Mouse (Mus musculus) olfactory bulb, adult 2 months (tissue): ENCODE data around the gene Dynlt1a. TPM values are rescaled to one million over a fixed set of nuclear protein-coding genes. Genes with fewer than 3 reads are reported as not detected.
"Not testable (repeated sequence)": the region's sequence is repeated elsewhere in the genome, so short reads cannot be mapped to it uniquely, and the experiment has no call there.

ENCODE experiments used
- H3K27ac ChIP-seq: fragments of 200-500 bp; 2 replicates; pipeline ENCODE4 v1.5.1; 2012; ENCODE audit warnings: low read depth, low read length; ENCODE audit not compliant: insufficient read depth
- H3K4me1 ChIP-seq: fragments of 200-500 bp; 2 replicates; pipeline ENCODE4 v1.6.1; 2012; ENCODE audit warnings: low read length; ENCODE audit not compliant: control insufficient read depth, insufficient read depth
- H3K4me3 ChIP-seq: fragments of 200-500 bp; 2 replicates; pipeline ENCODE4 v1.5.1; 2012; ENCODE audit warnings: mild to moderate bottlenecking, low read depth, low read length, moderate library complexity; ENCODE audit not compliant: insufficient read depth
- WGBS: fragments of 180-500 bp; shearing (Covaris S2); methylation state at CpG from one replicate; pipeline ENCODE4 v1.1.7; 2018; 5-methylcytosine and 5-hydroxymethylcytosine counted together
- polyA plus RNA-seq: library from polyadenylated mRNA; stranded (reverse); fragments of >200 nt; gene quantifications from 2 replicates; pipeline ENCODE4 v1.2.4, GENCODE M21; 2012; ENCODE audit warnings: low replicate concordance; ENCODE audit not compliant: missing spikeins, insufficient read depth, insufficient read length

Dynlt1a gene
- polyA plus RNA-seq, 1 experiment: not detected

GRCm38 (mm10) chr17:6306503-6306902 is 10.8 kb downstream of the Dynlt1a start:
- H3K4me3 ChIP-seq, H3K4me1 ChIP-seq, H3K27ac ChIP-seq: not testable (repeated sequence)
- 96% methylated on average over 11 of the region's 13 CpGs for WGBS

- not testable (repeated sequence) for H3K27ac ChIP-seq, H3K4me1 ChIP-seq, H3K4me3 ChIP-seq
- WGBS: 82% methylated on average over 12 of the region's 12 CpGs
These were observed 11.5 kb downstream of the Dynlt1a start for GRCm38 (mm10) chr17:6305656-6306270.

DNA sequence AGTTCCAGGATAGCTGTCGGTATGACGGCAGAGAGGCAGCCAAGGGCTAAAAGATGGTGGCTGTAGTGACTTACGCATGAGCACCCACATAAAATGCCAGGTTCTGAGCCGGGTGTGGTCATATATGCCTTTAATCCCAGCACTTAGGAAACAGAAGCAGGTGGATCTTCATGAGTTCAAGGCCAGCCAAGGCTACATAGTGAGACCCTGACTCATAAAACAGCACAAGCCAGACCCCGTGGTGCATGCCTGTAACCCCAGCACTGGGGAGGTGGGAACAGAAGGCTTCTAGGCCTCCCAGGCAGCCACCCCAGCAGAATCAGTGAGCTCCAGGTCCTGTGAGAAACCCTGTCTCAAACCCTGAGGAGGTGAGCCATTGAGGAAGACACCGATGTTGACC is 12.4 kb downstream of the Dynlt1a start:
- not testable (repeated sequence) for H3K27ac ChIP-seq, H3K4me1 ChIP-seq, H3K4me3 ChIP-seq
- WGBS: 93% methylated on average over 5 of the region's 6 CpGs

GRCm38 (mm10) chr17:6300190-6300863 is 17.0 kb downstream of the Dynlt1a start:
- WGBS: 65% methylated on average over 6 of the region's 12 CpGs
- H3K27ac ChIP-seq, H3K4me1 ChIP-seq, H3K4me3 ChIP-seq: not testable (repeated sequence)

DNA sequence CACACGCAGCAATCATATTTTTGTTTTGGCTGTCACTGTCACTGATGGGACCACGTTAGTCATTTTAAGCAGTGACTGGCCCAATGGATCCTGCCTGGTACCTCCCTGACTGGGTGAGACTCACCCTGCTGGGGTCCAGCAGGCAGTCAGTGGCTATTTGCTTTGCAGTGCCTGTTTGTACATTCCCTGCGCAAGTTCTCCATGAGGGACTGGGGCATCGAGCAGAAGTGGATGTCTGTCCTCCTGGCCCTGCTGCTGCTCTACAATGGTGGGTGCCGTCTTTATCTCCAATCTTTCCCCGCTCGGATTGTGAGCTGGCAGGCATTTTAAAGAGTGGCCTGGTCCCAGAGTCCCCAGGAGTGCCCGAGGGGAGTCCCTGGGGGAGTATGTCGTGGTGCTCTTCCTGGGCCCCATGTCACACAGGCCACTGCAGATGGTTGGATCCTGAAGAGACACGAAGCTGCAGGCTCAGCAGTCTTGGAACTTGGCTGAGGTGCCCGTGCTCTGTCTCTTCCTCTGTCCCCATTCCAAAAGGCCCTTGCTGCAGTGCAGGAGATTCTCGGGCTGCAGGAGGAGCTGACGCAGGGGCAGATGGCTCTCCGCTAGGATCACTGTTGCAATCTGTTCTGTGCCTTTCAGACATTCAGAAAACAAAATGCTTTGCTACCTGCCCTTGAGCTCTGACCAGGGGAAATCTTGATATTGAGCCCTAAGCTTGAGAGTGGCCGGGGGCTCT is 20.1 kb downstream of the Dynlt1a start:
- 92% methylated on average over 9 of the region's 15 CpGs for WGBS
- H3K4me3 ChIP-seq, H3K27ac ChIP-seq, H3K4me1 ChIP-seq: not testable (repeated sequence)

GRCm38 (mm10) chr17:6293882-6294281 is 23.4 kb downstream of the Dynlt1a start:
- H3K4me1 ChIP-seq, H3K4me3 ChIP-seq, H3K27ac ChIP-seq: not testable (repeated sequence)
- WGBS: 60% methylated on average over 1 of the region's 5 CpGs

GRCm38 (mm10) chr17:6289045-6289444 is 28.3 kb downstream of the Dynlt1a start:
- not testable (repeated sequence) for H3K4me3 ChIP-seq, H3K27ac ChIP-seq, H3K4me1 ChIP-seq
- 97% methylated on average over 12 of the region's 12 CpGs for WGBS

DNA sequence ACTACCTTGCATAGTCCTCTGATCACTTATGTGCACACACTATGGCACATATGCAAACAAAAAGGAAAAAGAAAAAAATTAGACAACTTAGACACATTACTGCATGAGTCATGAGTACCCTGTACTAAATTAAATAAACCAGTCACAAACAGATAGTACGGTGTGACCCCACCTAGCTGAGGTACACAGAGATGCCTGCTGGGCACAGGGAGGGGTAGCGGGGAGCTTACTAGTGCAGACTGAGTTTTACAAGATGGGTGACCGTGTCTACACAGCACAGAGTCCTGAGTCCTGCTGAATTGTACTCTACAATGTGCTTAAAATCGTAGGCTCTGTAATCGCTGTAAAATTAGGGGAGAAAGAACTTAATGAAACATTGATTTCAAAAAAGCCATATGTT is 31.1 kb downstream of the Dynlt1a start:
- not testable (repeated sequence) for H3K4me1 ChIP-seq, H3K4me3 ChIP-seq, H3K27ac ChIP-seq
- 91% methylated on average over 5 of the region's 5 CpGs for WGBS

- not testable (repeated sequence) for H3K27ac ChIP-seq, H3K4me1 ChIP-seq, H3K4me3 ChIP-seq
- WGBS: 96% methylated on average over 8 of the region's 10 CpGs
These were observed 34.2 kb downstream of the Dynlt1a start for GRCm38 (mm10) chr17:6283137-6283536.

GRCm38 (mm10) chr17:6280513-6280912 is 36.8 kb downstream of the Dynlt1a start:
- not testable (repeated sequence) for H3K4me3 ChIP-seq, H3K4me1 ChIP-seq, H3K27ac ChIP-seq
- 89% methylated on average over 19 of the region's 19 CpGs for WGBS

- H3K4me3 ChIP-seq, H3K4me1 ChIP-seq: not testable (repeated sequence)
- 89% methylated on average over 10 of the region's 10 CpGs for WGBS
These were observed 37.5 kb downstream of the Dynlt1a start for GRCm38 (mm10) chr17:6279772-6280171.

GRCm38 (mm10) chr17:6279205-6279604 is 38.1 kb downstream of the Dynlt1a start:
- H3K27ac ChIP-seq, H3K4me1 ChIP-seq, H3K4me3 ChIP-seq: not testable (repeated sequence)
- WGBS: 67% methylated on average over 8 of the region's 8 CpGs

More at GRCm38 (mm10) chr17:6279772-6280171, 37.5 kb downstream of the Dynlt1a start:
- not testable (repeated sequence) for H3K27ac ChIP-seq

GRCm38 (mm10) chr17:6274693-6275092 is 42.6 kb downstream of the Dynlt1a start:
- not testable (repeated sequence) for H3K4me1 ChIP-seq, H3K4me3 ChIP-seq, H3K27ac ChIP-seq
- WGBS: 98% methylated on average over 6 of the region's 6 CpGs

DNA sequence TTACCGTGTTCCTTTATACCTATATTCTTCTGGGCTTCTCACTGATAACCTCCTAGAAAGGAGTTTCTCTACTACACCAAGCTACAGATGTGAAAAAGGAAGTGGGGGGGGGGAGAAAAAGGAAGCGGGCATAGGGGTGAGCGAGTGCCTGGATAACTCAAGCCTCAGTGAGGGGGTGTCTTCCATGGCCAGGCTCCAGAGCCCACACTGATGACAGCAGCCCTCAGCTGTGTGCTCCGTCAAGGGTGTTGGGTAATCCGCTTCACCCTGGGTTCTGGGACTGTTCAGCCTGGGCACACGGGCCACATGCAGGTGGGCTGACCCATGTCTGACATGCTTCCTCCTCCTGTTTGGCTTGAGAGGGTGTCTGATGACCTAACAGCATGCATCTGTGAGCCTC is 45.3 kb downstream of the Dynlt1a start:
- not testable (repeated sequence) for H3K4me1 ChIP-seq, H3K27ac ChIP-seq, H3K4me3 ChIP-seq
- WGBS: 87% methylated on average over 6 of the region's 6 CpGs
